Mouse (Mus musculus): ENCODE data around the gene Dok7. TPM values are rescaled to one million over a fixed set of nuclear protein-coding genes. Genes with fewer than 3 reads are reported as not detected.

Dok7 gene
- polyA plus RNA-seq, 1 experiment from 2014 or later, result 1.9 TPM

GRCm38 (mm10) chr5:35033619-35034018 lies 22.9 kb upstream of the Dok7 start:
- WGBS, result 64% methylated on average over 1 of the region's 1 CpGs
- no peak for ATAC-seq
- Histone ChIP-seq H3K36me3 (ENCODE audit: poor library complexity, severe bottlenecking) (peaks cover 72% of the 10 kb centered on the region), H3K4me2 (no peak overlapping the region), H3K27me3 (no peaks in the 10 kb centered on the region), H3K4me3 (no peak overlapping the region), H3K9me3 (replicated peaks) (no peaks in the 10 kb centered on the region), H3K27ac (no peak overlapping the region), H3K4me1 (no peaks in the 10 kb centered on the region), H3K9ac (no peak overlapping the region)

- H3K4me1 ChIP-seq, result no peaks in the 10 kb centered on the region
- no peak overlapping the region for H3K4me3 ChIP-seq
- no peak overlapping the region for H3K27ac ChIP-seq
- no peaks in the 10 kb centered on the region for H3K9me3 ChIP-seq (replicated peaks)
- 84% methylated on average over 5 of the region's 5 CpGs for WGBS
- H3K27me3 ChIP-seq, result no peaks in the 10 kb centered on the region
- H3K36me3 ChIP-seq (ENCODE audit: poor library complexity, severe bottlenecking), result peaks cover 56% of the 10 kb centered on the region
- no peak overlapping the region for H3K4me2 ChIP-seq
- no peak overlapping the region for H3K9ac ChIP-seq
- no peak for ATAC-seq
Observed at GRCm38 (mm10) chr5:35035141-35035540, 21.4 kb upstream of the Dok7 start.

GRCm38 (mm10) chr5:35035795-35036194 lies 20.8 kb upstream of the Dok7 start:
- Histone ChIP-seq H3K27me3 (no peaks in the 10 kb centered on the region), H3K4me2 (no peak overlapping the region), H3K36me3 (ENCODE audit: poor library complexity, severe bottlenecking) (peaks cover 51% of the 10 kb centered on the region), H3K4me3 (no peak overlapping the region), H3K4me1 (no peaks in the 10 kb centered on the region), H3K9me3 (replicated peaks) (no peaks in the 10 kb centered on the region), H3K9ac (no peak overlapping the region), H3K27ac (no peak overlapping the region)
- WGBS, result 87% methylated on average over 4 of the region's 4 CpGs
- ATAC-seq, result no peak

GRCm38 (mm10) chr5:35037438-35037837 lies 19.1 kb upstream of the Dok7 start:
- H3K4me1 ChIP-seq, result no peaks in the 10 kb centered on the region
- no peak overlapping the region for H3K9ac ChIP-seq
- no peak for ATAC-seq

GRCm38 (mm10) chr5:35041268-35041829 lies 15.2 kb upstream of the Dok7 start, which contains the start of gene Hgfac:
Hgfac (plus strand) TSS chr5:35041509.
- H3K4me1 ChIP-seq, result no peaks in the 10 kb centered on the region
- H3K4me2 ChIP-seq, result no peak within 1 kb of the TSS
- H3K9me3 ChIP-seq (replicated peaks), result no peaks in the 10 kb centered on the region
- H3K4me3 ChIP-seq, result no peak within 1 kb of the TSS
- no peak within 1 kb of the TSS; the same call in 1 of the 2 replicates for H3K27ac ChIP-seq
- H3K9ac ChIP-seq, result no peak within 1 kb of the TSS
- ATAC-seq, result no peak
- H3K36me3 ChIP-seq (ENCODE audit: poor library complexity, severe bottlenecking), result no peaks in the 10 kb centered on the region
- no peaks in the 10 kb centered on the region for H3K27me3 ChIP-seq
- 57% methylated on average over 6 of the region's 6 CpGs for WGBS

More at GRCm38 (mm10) chr5:35037438-35037837, 19.1 kb upstream of the Dok7 start:
- Histone ChIP-seq H3K27me3 (no peaks in the 10 kb centered on the region), H3K4me3 (no peak overlapping the region), H3K27ac (no peak overlapping the region), H3K9me3 (replicated peaks) (no peaks in the 10 kb centered on the region), H3K36me3 (ENCODE audit: poor library complexity, severe bottlenecking) (peaks cover 35% of the 10 kb centered on the region), H3K4me2 (no peak overlapping the region)

GRCm38 (mm10) chr5:35042431-35043109 lies 14.0 kb upstream of the Dok7 start:
- 83% methylated on average over 10 of the region's 10 CpGs for WGBS
- Histone ChIP-seq H3K4me2 (no peak overlapping the region), H3K27me3 (no peaks in the 10 kb centered on the region), H3K9ac (no peak overlapping the region), H3K9me3 (replicated peaks) (no peaks in the 10 kb centered on the region), H3K36me3 (ENCODE audit: poor library complexity, severe bottlenecking) (no peaks in the 10 kb centered on the region), H3K4me3 (no peak overlapping the region), H3K27ac (no peak overlapping the region), H3K4me1 (no peaks in the 10 kb centered on the region)
- peak; percentile 22 for ATAC-seq

GRCm38 (mm10) chr5:35043110-35043451 lies 13.5 kb upstream of the Dok7 start:
- Histone ChIP-seq H3K4me2 (no peak overlapping the region), H3K4me3 (no peak overlapping the region), H3K9me3 (replicated peaks) (no peaks in the 10 kb centered on the region), H3K27ac (no peak overlapping the region), H3K27me3 (no peaks in the 10 kb centered on the region), H3K9ac (no peak overlapping the region), H3K4me1 (no peaks in the 10 kb centered on the region), H3K36me3 (ENCODE audit: poor library complexity, severe bottlenecking) (no peaks in the 10 kb centered on the region)
- peak; percentile 86 for ATAC-seq
- WGBS, result 27% methylated on average over 1 of the region's 1 CpGs

GRCm38 (mm10) chr5:35050541-35050940 lies 6.0 kb upstream of the Dok7 start:
- 79% methylated on average over 5 of the region's 5 CpGs for WGBS
- no peaks in the 10 kb centered on the region for H3K9me3 ChIP-seq (replicated peaks)
- no peak overlapping the region for H3K27ac ChIP-seq

GRCm38 (mm10) chr5:35054628-35055027 lies 1.9 kb upstream of the Dok7 start:
- H3K27me3 ChIP-seq, result peaks cover 38% of the 10 kb centered on the region
- 91% methylated on average over 3 of the region's 3 CpGs for WGBS

More at GRCm38 (mm10) chr5:35050541-35050940, 6.0 kb upstream of the Dok7 start:
- H3K4me3 ChIP-seq, result no peak overlapping the region
- no peaks in the 10 kb centered on the region for H3K36me3 ChIP-seq (ENCODE audit: poor library complexity, severe bottlenecking)
- H3K9ac ChIP-seq, result no peak overlapping the region
- peaks cover 5% of the 10 kb centered on the region; the same call in 1 of the 2 replicates for H3K4me1 ChIP-seq
- ATAC-seq, result no peak
- peaks cover 1% of the 10 kb centered on the region for H3K27me3 ChIP-seq
- no peak overlapping the region for H3K4me2 ChIP-seq

GRCm38 (mm10) chr5:35055076-35055475 lies 1.5 kb upstream of the Dok7 start:
- Histone ChIP-seq H3K27me3 (peaks cover 42% of the 10 kb centered on the region), H3K4me2 (no peak overlapping the region), H3K4me1 (peaks cover 27% of the 10 kb centered on the region), H3K27ac (no peak overlapping the region), H3K9me3 (replicated peaks) (no peaks in the 10 kb centered on the region), H3K4me3 (no peak overlapping the region), H3K9ac (no peak overlapping the region), H3K36me3 (ENCODE audit: poor library complexity, severe bottlenecking) (no peaks in the 10 kb centered on the region)
- WGBS, result 77% methylated on average over 12 of the region's 12 CpGs
- ATAC-seq, result no peak

More at GRCm38 (mm10) chr5:35054628-35055027, 1.9 kb upstream of the Dok7 start:
- no peak for ATAC-seq
- no peak overlapping the region for H3K9ac ChIP-seq
- H3K4me1 ChIP-seq, result peaks cover 27% of the 10 kb centered on the region
- no peak overlapping the region for H3K4me2 ChIP-seq
- no peaks in the 10 kb centered on the region for H3K36me3 ChIP-seq (ENCODE audit: poor library complexity, severe bottlenecking)
- H3K4me3 ChIP-seq, result no peak overlapping the region
- no peak overlapping the region for H3K27ac ChIP-seq
- H3K9me3 ChIP-seq (replicated peaks), result no peaks in the 10 kb centered on the region

- 15% methylated on average over 4 of the region's 4 CpGs for WGBS
- no peak overlapping the region for H3K27ac ChIP-seq
- H3K4me2 ChIP-seq, result peak overlapping the region; percentile 95
- H3K4me3 ChIP-seq, result peak overlapping the region; percentile 55
- no peak; the same call in 1 of the 2 replicates for ATAC-seq
- H3K27me3 ChIP-seq, result peaks cover 42% of the 10 kb centered on the region
- H3K9ac ChIP-seq, result peak overlapping the region; percentile 77
- peaks cover 27% of the 10 kb centered on the region for H3K4me1 ChIP-seq
- H3K9me3 ChIP-seq (replicated peaks), result no peaks in the 10 kb centered on the region
- no peaks in the 10 kb centered on the region for H3K36me3 ChIP-seq (ENCODE audit: poor library complexity, severe bottlenecking)
Observed at GRCm38 (mm10) chr5:35057582-35057981, 1.0 kb downstream of the Dok7 start.

- peak overlapping the region; percentile 95 for H3K4me2 ChIP-seq
- ATAC-seq, result no peak
- H3K9me3 ChIP-seq (replicated peaks), result no peaks in the 10 kb centered on the region
- WGBS, result 48% methylated on average over 1 of the region's 1 CpGs
- no peak overlapping the region for H3K4me3 ChIP-seq
- no peak overlapping the region for H3K9ac ChIP-seq
- peaks cover 27% of the 10 kb centered on the region for H3K4me1 ChIP-seq
- H3K27me3 ChIP-seq, result peaks cover 42% of the 10 kb centered on the region
- no peak overlapping the region for H3K27ac ChIP-seq
- no peaks in the 10 kb centered on the region for H3K36me3 ChIP-seq (ENCODE audit: poor library complexity, severe bottlenecking)
Observed at GRCm38 (mm10) chr5:35058216-35058615, 1.6 kb downstream of the Dok7 start.
